Mouse (Mus musculus): Measurements from ENCODE around the gene Misp. TPM values are rescaled to one million over a fixed set of nuclear protein-coding genes. Genes with fewer than 3 reads are reported as not detected.
A peak's percentile ranks its signal among the peaks of the same experiment; 100 is the strongest.

Gene Misp
- total and polyA plus RNA-seq, 3 experiments = not detected

DNA sequence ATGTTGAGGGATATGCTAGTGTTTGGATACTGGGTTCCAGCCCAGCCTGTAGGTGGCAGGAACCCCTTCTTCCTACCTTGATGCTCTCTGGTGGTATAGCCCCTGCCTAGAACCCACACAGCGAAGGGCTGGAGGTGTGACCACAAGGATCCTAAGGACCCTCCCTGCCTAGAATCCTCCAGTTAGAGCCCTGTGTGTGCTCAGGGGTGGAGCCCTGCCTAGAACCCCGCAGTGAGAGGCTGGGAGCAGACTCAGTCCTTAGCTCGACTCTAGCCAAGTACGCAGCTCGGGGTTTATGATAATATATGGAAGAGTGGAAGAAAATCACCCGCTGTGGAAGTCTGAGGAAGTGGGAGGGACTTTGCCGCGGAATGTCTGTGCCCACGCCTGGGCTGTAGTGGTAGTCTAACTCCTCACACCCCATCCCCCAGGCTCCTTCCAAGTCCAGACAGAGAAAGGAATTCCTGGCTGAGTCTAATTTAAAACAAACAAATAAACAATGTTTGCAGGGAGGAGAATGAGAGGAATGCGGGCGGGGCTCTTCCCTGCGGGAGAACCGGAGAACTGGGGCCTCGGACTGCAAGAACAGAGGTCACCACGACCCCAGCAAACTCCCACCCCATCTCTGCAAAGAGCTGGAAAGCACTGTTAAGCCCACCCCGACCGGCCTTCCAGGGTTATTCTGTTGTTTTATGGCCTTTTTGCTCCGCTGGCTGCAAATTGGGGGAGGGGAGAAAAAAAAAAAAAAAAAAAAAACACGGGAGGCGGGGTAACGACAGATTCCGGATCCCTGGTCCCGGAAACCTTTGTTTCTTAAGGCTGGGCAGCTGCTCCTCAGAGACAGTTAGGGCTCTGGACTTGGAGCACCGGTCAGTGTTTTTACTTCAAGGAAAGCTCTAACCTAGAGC is 20.1 kb downstream of the Misp start:
- DNase-seq (ENCODE audit: extremely low read depth) = no peak
- peaks cover 5% of the 10 kb centered on the region for H3K9me3 ChIP-seq (replicated peaks; ENCODE audit: low read length)
- no peaks in the 10 kb centered on the region for H3K4me1 ChIP-seq (ENCODE audit: control insufficient read depth in 1 of 2, insufficient read depth in 2 of 2)
- peaks cover 7% of the 10 kb centered on the region for H3K27me3 ChIP-seq (replicated peaks)
- no peaks in the 10 kb centered on the region for H3K36me3 ChIP-seq (replicated peaks in 1 of 2; ENCODE audit: control insufficient read depth in 1 of 2, insufficient read depth in 1 of 2, low read length in 1 of 2)
- dilution Hi-C loops (cut with MboI; ENCODE audit: extremely low pct_ligation_motif_present, extremely low pct_unique_long_range_greater_than_20kb, low sequenced_read_pairs) (no loop called here), in situ Hi-C loops (cut with MboI; ENCODE audit: low pct_ligation_motif_present, low pct_unique_long_range_greater_than_20kb, low sequenced_read_pairs) (no loop called here)
- no peak overlapping the region for H3K4me3 ChIP-seq (replicated peaks in 1 of 3; ENCODE audit: low read depth in 2 of 3, low read length in 2 of 3, poor library complexity in 1 of 3)
- H3K4me2 ChIP-seq (ENCODE audit: insufficient read depth, low read depth, poor library complexity, severe bottlenecking) = no peak overlapping the region
- no peaks in the 10 kb centered on the region for H3K79me2 ChIP-seq (replicated peaks; ENCODE audit: control insufficient read depth, extremely low read depth, insufficient read depth, poor library complexity, severe bottlenecking)
- no peak overlapping the region for H3K27ac ChIP-seq (ENCODE audit: insufficient read depth, low read depth)
- no peak overlapping the region for H3K9ac ChIP-seq (ENCODE audit: insufficient read depth, low read depth)
- TF ChIP-seq SMC3 (IDR thresholded peaks at IDR 0.05; ENCODE audit: low read depth, low read length) (no peak), ZNF384 (IDR thresholded peaks at IDR 0.05; ENCODE audit: low read depth, low read length) (peak; percentile 71)

DNA sequence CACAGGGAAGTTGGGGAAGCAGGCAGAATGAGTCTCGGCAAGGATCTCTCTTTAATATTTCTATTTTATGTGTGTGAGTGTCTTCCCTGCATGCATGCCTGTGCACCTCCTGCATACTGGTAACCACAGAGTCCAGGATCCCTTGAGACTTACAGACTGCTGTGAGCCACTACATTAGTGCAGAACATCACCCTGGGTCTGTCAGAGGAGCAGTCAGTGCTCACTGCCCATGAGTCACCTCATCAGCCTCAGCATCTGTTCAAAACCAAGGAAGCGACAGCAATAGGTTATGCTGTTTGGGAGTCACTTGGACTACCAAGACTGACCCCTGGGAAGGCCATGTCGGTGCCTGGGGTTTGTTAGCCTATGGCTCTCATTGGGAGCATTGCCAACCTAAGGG is 21.5 kb downstream of the Misp start:
- no peak overlapping the region for H3K9ac ChIP-seq (ENCODE audit: insufficient read depth, low read depth)
- H3K27ac ChIP-seq (ENCODE audit: insufficient read depth, low read depth) = no peak overlapping the region
- DNase-seq (ENCODE audit: extremely low read depth) = no peak
- in situ Hi-C loops (cut with MboI; ENCODE audit: low pct_ligation_motif_present, low pct_unique_long_range_greater_than_20kb, low sequenced_read_pairs) = no loop called here
- no peaks in the 10 kb centered on the region for H3K4me1 ChIP-seq (ENCODE audit: control insufficient read depth in 1 of 2, insufficient read depth in 2 of 2)
- H3K4me3 ChIP-seq (replicated peaks in 1 of 3; ENCODE audit: low read depth in 2 of 3, low read length in 2 of 3, poor library complexity in 1 of 3) = no peak overlapping the region
- no peaks in the 10 kb centered on the region for H3K79me2 ChIP-seq (replicated peaks; ENCODE audit: control insufficient read depth, extremely low read depth, insufficient read depth, poor library complexity, severe bottlenecking)
- peaks cover 7% of the 10 kb centered on the region for H3K27me3 ChIP-seq (replicated peaks)
- dilution Hi-C loops (cut with MboI; ENCODE audit: extremely low pct_ligation_motif_present, extremely low pct_unique_long_range_greater_than_20kb, low sequenced_read_pairs) = no loop called here
- no peaks in the 10 kb centered on the region for H3K9me3 ChIP-seq (replicated peaks; ENCODE audit: low read length)
- H3K4me2 ChIP-seq (ENCODE audit: insufficient read depth, low read depth, poor library complexity, severe bottlenecking) = no peak overlapping the region
- H3K36me3 ChIP-seq (replicated peaks in 1 of 2; ENCODE audit: control insufficient read depth in 1 of 2, insufficient read depth in 1 of 2, low read length in 1 of 2) = no peaks in the 10 kb centered on the region
- TF ChIP-seq JUN (IDR thresholded peaks at IDR 0.05; ENCODE audit: insufficient read depth, low read depth, low read length) = no peak
- TF ChIP-seq NELFE (IDR thresholded peaks at IDR 0.05; ENCODE audit: low read depth, low read length) = no peak
- TF ChIP-seq ETS1 (conservative IDR thresholded peaks at IDR 0.05; ENCODE audit: low read depth, low read length) = no peak
- no peak for TF ChIP-seq EP300 (IDR thresholded peaks at IDR 0.05; ENCODE audit: low read length)
- TF ChIP-seq PAX5 (IDR thresholded peaks at IDR 0.05; ENCODE audit: low read length) = no peak
- no peak for TF ChIP-seq SMC3 (IDR thresholded peaks at IDR 0.05; ENCODE audit: low read depth, low read length)
- TF ChIP-seq CHD2 (IDR thresholded peaks at IDR 0.05; ENCODE audit: low read length) = no peak
- no peak for TF ChIP-seq E2F4 (IDR thresholded peaks at IDR 0.05; ENCODE audit: insufficient replicate concordance, low read depth, low read length)
- no peak for TF ChIP-seq ZMIZ1 (IDR thresholded peaks at IDR 0.05; ENCODE audit: low read depth, low read length)
- TF ChIP-seq SIN3A (IDR thresholded peaks at IDR 0.05; ENCODE audit: low read length) = no peak
- no peak for TF ChIP-seq MAZ (IDR thresholded peaks at IDR 0.05; ENCODE audit: low read depth, low read length)
- no peak for TF ChIP-seq MYC (IDR thresholded peaks at IDR 0.05; ENCODE audit: low read depth, low read length)
- no peak for TF ChIP-seq MAX (IDR thresholded peaks at IDR 0.05; ENCODE audit: low read length)
- no peak for TF ChIP-seq ELF1 (IDR thresholded peaks at IDR 0.05; ENCODE audit: low read depth, low read length)
- no peak for TF ChIP-seq BHLHE40 (IDR thresholded peaks at IDR 0.05; ENCODE audit: low read depth, low read length)
- TF ChIP-seq IRF4 (IDR thresholded peaks at IDR 0.05; ENCODE audit: low read depth, low read length) = no peak
- no peak for TF ChIP-seq RAD21 (IDR thresholded peaks at IDR 0.05; ENCODE audit: low read depth, low read length)
- TF ChIP-seq TCF12 (IDR thresholded peaks at IDR 0.05; ENCODE audit: low read depth, low read length) = no peak
- TF ChIP-seq HCFC1 (IDR thresholded peaks at IDR 0.05; ENCODE audit: low read depth, low read length) = no peak

All from CH12.LX (cell line).